Mouse (Mus musculus) urinary bladder, adult 2 months (tissue): ENCODE results near the gene Hist1h2bg. TPM values are rescaled to one million over a fixed set of nuclear protein-coding genes. Genes with fewer than 3 reads are reported as not detected.
A peak's percentile ranks its signal among the peaks of the same experiment; 100 is the strongest.

Experiments used
- DNase-seq: peaks from one replicate; pipeline ENCODE4 v3.0.0; 2022; ENCODE audit warnings: low spot score
- polyA plus RNA-seq: library from polyadenylated mRNA; depleted of rRNA; stranded (reverse); fragments of >200 nt; gene quantifications from 2 replicates; pipeline ENCODE4 v1.2.3, GENCODE M21; 2012; rRNA removed

The Hist1h2bg gene
- polyA plus RNA-seq, 1 experiment, result 7.4 TPM

DNA sequence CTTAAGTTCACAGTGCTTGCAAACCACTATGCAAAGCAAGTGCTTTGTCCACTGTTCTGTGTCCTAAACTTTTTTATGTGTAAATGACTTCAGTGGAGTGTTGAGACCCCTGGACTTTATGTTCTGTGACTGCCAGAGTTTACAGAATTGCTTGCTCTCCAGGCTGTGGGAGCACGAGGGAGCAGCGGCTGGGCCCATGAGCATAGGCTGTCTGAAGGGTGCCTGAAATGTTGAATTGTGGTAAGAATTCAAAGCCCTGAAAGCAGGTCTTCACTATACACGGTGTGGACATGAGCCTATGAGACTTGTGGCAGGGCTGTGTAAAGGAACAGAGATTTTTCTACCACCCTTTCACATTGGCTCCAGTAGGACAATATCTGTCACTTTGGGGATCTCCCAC lies 40.4 kb downstream of the Hist1h2bg start:
- no peak for DNase-seq

- no peak for DNase-seq
These were observed 49.0 kb downstream of the Hist1h2bg start for GRCm38 (mm10) chr13:23620056-23620732.

DNA sequence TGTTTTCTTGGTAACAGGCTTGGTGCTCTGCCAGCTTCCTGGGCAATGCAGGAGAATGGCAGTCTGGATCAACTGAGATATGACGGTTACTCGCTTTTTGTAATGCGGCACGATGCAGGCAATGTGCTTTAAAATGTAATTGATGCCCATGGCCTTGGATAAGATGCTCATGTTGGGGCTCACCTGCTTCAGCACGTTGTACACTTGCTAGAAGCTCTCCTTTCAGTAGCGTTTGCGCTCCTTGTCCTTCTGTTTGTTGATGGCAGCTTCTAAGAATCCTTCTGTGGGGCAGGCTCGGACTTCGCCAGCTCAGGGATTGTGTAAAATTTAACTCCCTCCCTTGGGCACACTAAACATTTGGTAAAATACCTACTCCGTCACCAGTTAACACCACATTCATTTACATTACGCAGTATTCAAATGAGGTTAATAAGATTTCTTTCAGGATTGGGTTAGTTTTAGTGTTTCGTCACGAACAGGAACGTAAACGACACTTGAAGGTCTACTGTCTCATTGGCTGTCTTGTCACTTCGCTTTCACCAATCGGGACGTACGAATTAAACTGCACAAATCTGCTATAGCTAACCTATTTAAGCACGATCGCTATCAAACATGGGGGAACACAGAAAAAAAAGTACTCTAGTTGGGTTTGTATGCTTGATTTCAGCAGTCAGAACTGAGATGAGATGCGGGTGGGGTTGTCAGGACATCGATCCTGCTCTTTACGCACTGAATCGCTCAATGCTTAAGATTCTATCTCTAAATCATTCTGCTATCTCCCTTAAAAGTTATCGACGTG lies 49.7 kb downstream of the Hist1h2bg start, which contains the start of gene Hist1h2be:
Gene Hist1h2be, minus strand, starts transcription at position 392 of the 799 bp plus-strand sequence.
- DNase-seq, result peak; percentile 53

Other genes with a start within 250 kb of the Hist1h2bg start
- gene Zfp322a, start 202.2 kb upstream of the Hist1h2bg start, polyA plus RNA-seq, result 12.7 and 15.8 TPM in 2 replicates
- gene Abt1, start 147.5 kb upstream of the Hist1h2bg start, polyA plus RNA-seq, result 7.9 TPM in 2 replicates
- not detected in 2 replicates for gene Btn1a1, start 105.5 kb upstream of the Hist1h2bg start, polyA plus RNA-seq
- 0.04 TPM in 1 of 2 replicates, not detected in the other for gene Btn2a2, start 82.5 kb upstream of the Hist1h2bg start, polyA plus RNA-seq
- gene Hist1h4h, start 40.3 kb upstream of the Hist1h2bg start, polyA plus RNA-seq, result 27.8 and 30.5 TPM in 2 replicates
- gene Hist1h2af, start 37.5 kb upstream of the Hist1h2bg start, polyA plus RNA-seq, result 1.3 and 5.2 TPM in 2 replicates
- gene Hist1h3g, start 36.0 kb upstream of the Hist1h2bg start, polyA plus RNA-seq, result 0.40 and 0.90 TPM in 2 replicates
- 0.60 and 0.69 TPM in 2 replicates for gene Hist1h2bh, start 28.0 kb upstream of the Hist1h2bg start, polyA plus RNA-seq
- 0.44 and 0.78 TPM in 2 replicates for gene Hist1h3f, start 27.3 kb upstream of the Hist1h2bg start, polyA plus RNA-seq
- 0.26 and 0.78 TPM in 2 replicates for gene Hist1h4f, start 19.7 kb upstream of the Hist1h2bg start, polyA plus RNA-seq
- gene Hist1h1d, start 18.1 kb upstream of the Hist1h2bg start, polyA plus RNA-seq, result 0.62 and 0.90 TPM in 2 replicates
- gene Hist1h3e, start 9.0 kb upstream of the Hist1h2bg start, polyA plus RNA-seq, result 0.83 and 1.6 TPM in 2 replicates
- gene Hist1h2ae, start 176 bp upstream of the Hist1h2bg start, polyA plus RNA-seq, result 0.15 and 0.53 TPM in 2 replicates
- 0.75 TPM in 1 of 2 replicates, not detected in the other for gene Hist1h2bf, start 2.8 kb downstream of the Hist1h2bg start, polyA plus RNA-seq
- gene Hist1h2ad, start 3.0 kb downstream of the Hist1h2bg start, polyA plus RNA-seq, result 1.6 and 1.9 TPM in 2 replicates
- gene Hist1h3d, start 4.4 kb downstream of the Hist1h2bg start, polyA plus RNA-seq, result 2.5 and 2.6 TPM in 2 replicates
- gene Hist1h4d, start 10.2 kb downstream of the Hist1h2bg start, polyA plus RNA-seq, result 0.47 and 3.4 TPM in 2 replicates
- 2.6 and 3.4 TPM in 2 replicates for gene Hist1h2be, start 49.7 kb downstream of the Hist1h2bg start, polyA plus RNA-seq
- 1.1 and 2.4 TPM in 2 replicates for gene Hist1h1e, start 51.2 kb downstream of the Hist1h2bg start, polyA plus RNA-seq
- gene Hist1h2ac, start 112.6 kb downstream of the Hist1h2bg start, polyA plus RNA-seq, result 0.45 and 0.86 TPM in 2 replicates
- gene Hist1h2bc, start 112.8 kb downstream of the Hist1h2bg start, polyA plus RNA-seq, result 193 and 203 TPM in 2 replicates
- gene Hist1h1t, start 124.4 kb downstream of the Hist1h2bg start, polyA plus RNA-seq, result not detected in 2 replicates
- gene Hist1h4c, start 127.1 kb downstream of the Hist1h2bg start, polyA plus RNA-seq, result 0.47 and 1.7 TPM in 2 replicates
- 13.8 and 14.8 TPM in 2 replicates for gene Hfe, start 139.5 kb downstream of the Hist1h2bg start, polyA plus RNA-seq
- gene Hist1h1c, start 167.4 kb downstream of the Hist1h2bg start, polyA plus RNA-seq, result 125 and 170 TPM in 2 replicates
- 0.48 and 0.84 TPM in 2 replicates for gene Hist1h3c, start 174.2 kb downstream of the Hist1h2bg start, polyA plus RNA-seq
- 0.43 and 0.49 TPM in 2 replicates for gene Hist1h2bb, start 175.3 kb downstream of the Hist1h2bg start, polyA plus RNA-seq
- gene Hist1h2ab, start 179.7 kb downstream of the Hist1h2bg start, polyA plus RNA-seq, result 0.60 TPM in 1 of 2 replicates, not detected in the other
- 0.48 and 0.52 TPM in 2 replicates for gene Hist1h3b, start 180.9 kb downstream of the Hist1h2bg start, polyA plus RNA-seq
- gene Hist1h4b, start 185.6 kb downstream of the Hist1h2bg start, polyA plus RNA-seq, result 0.75 and 0.94 TPM in 2 replicates
- gene Hist1h4a, start 189.8 kb downstream of the Hist1h2bg start, polyA plus RNA-seq, result 0.48 and 1.2 TPM in 2 replicates
- gene Hist1h3a, start 191.0 kb downstream of the Hist1h2bg start, polyA plus RNA-seq, result 0.34 and 0.66 TPM in 2 replicates
- gene Hist1h1a, start 192.3 kb downstream of the Hist1h2bg start, polyA plus RNA-seq, result not detected in 2 replicates
- gene Trim38, start 198.5 kb downstream of the Hist1h2bg start, polyA plus RNA-seq, result 0.25 and 0.36 TPM in 2 replicates
- not detected in 2 replicates for gene Slc17a2, start 235.6 kb downstream of the Hist1h2bg start, polyA plus RNA-seq